Mouse (Mus musculus): ENCODE measurements at regions not wholly inside any gene's neighbourhood (a gene's known extent, or its start where the extent isn't known, plus 50 kb on each side); places are given as distances from the start of the nearest gene placed in this dataset.

DNA sequence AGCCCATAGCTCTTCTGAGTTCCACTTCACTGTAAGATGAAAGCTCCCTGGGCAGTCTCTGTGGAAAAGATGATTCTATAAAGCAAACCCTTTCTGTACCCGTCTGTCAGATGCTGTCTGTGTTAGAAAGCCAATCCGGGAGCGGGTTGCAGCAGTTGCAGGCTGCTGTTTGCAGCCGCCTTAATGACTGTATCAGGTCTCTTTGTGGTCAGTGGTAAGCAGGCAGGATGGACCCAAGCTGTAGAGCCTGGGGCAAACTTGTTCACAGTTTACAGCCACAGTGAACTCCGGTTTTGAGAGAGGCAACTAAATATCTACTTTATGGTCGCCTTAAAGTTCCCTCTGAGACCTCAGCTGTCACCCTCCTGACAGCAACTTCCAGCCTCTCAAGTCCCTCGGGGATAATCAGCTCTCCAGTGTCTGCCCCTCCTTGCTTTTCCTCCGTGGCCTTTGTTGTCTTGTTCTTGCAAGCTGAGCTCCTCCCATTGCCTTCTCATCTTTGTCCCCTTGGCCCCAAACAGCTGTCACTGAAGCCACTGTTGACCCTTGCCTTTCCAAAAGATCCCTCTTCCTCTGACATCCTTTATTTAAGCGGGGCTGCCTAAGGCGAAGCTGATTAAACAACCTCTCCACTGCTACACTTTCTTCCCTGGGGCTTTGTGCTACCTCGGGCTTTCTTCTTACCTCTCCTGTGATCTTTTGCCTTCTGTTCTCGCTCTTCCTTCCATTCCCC, 565.1 kb downstream of the Bnc2 start:
- DNase-seq = no peak

DNA sequence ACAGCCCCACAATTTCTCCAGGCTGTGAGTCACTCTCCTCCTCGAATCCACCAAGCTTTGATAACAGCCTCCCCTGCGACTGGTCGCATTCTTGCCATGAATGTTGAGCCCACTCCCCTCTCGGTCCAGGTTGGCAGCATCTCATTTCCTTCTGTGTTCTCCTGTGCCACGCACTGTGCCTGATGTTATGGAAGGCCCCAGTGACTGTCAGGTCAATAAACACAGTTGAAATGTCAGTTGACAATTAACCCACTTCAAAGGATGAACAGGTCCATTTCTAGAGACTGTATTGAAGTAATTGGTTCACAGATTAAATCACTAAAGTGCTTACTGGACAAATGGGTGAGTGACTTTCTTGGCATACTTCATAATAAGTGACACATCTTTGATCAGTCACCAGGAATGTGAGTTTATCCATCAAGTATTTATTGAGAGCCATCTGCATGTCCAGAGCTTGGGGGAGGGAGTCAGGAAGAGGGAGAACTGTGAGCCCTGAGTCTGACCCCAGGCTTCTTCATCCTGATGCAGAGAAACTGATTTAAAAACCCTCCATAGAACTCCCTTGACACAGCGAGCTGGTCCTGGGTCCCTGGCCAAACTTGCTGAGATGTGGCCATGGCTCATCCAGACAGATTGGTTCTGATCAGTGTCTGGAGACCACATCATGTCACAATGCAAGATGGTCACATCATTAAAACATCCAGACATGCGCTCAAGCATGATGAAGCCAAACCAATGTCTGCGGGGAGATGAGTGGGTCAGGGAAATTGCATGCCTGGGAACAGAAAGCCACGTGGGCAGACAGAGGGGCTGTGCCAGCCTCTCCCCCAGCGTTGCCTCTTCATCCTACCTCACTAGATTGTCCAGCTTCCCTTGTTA, 560.7 kb downstream of the Bnc2 start:
- DNase-seq = no peak

DNA sequence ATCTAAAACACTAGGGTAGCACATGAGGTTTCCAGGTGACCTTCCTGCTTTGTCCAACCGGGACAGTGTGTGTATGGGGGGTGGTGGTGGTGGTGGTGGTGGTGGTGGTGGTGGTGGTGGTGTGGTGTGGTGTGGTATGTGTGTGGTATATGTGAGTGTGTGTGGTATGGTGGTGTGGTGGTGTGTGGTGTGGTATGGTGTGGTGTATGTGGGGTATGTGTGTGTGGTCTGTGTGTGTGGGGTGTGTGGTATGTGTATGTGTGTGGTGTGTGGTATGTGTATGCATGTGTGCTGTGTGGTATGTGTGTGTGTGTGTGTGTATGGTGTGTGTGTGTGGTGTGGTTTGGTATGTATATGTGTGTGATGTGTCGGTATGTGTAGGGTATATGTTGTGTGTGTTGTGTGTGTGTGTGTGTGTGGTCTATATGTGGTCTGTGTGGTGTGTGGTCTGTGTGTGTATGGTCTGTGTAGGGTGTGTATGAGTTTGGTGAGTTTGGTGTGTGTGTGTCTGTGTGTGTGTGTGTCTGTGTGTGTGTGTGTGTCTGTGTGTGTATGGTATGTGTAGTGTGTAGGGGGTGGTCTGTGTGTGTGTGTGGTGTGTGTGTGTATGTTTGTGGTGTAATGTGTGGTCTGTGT, 556.7 kb downstream of the Bnc2 start:
- DNase-seq = no peak

DNA sequence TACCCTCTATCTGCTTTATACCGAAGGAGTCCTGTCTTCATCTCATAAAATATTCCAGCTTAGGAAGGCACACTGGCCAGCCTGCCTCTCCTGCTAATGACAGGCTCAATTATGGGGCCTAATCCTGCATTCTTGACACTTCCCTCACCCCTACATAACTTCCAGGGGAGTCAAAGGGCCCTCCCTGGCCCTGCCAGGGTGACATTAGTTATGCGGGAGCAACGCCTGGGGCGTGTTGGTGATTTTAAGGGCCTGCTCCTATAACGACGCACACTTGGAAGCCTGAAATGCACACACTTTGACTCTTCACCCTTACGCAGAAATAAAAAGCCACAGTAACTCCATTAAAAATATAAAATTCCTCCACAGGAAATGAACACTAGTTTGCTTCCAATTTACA, 555.5 kb downstream of the Bnc2 start:
- DNase-seq = no peak

DNA sequence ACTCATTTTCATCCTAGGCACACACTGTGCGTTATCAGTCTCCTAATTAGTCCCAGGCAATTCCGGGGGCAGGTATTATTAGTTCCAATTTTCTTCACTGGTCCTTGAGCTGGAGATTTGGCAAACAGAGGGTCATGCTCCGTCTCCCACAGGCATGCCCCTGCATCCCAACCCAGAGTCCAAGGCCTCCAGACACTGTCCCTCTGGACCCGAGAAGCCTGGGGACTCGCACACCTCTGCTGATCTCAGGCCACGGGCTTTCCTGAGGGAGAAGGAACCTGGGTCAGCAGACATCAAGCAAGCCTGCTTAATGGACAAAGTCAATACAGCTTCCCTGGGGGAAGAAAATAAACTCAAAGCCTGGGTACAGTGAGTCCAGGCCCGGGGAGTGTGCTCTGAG, 554.7 kb downstream of the Bnc2 start:
- DNase-seq = no peak

DNA sequence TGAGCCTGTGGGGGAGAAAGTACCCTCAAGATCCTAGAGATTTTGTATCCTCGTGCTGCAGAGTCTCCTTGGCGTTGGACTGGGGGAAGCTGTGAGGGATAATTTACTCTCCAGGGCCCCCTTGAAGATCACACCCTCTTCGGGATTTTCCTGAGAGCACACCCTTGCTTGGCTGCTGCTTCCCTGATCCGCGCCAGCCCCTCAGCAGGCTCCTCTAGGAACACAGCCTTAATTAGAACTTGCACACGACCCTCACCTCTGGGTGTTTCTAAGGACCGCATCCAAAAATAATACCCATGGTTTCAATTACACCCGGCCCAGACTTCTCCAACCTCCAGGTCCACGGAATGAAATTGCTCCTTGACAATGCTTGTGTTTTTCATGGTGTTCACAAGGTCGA, 553.6 kb downstream of the Bnc2 start:
- no peak for DNase-seq

GRCm38 (mm10) chr4:84126400-84126799, 548.7 kb downstream of the Bnc2 start:
- no peak for DNase-seq

DNA sequence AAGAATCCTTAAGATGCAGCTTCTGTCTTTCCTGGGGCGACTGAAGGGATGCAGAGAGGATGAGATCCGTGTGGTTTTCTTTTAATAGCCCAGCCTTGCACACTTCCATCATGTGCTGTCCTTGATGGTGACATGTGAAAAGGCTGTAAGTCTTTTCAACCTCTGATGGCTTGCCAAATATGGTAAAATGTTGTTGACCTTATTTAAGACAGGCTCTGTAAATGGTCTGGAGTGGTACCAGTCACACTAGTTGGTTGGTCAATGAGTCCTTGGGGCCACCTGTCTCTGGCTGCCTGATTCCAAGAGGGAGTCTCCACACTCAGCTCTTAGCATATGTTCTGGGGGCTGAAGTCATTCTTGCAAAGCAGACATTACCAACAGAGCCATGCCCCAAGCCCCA, 547.7 kb downstream of the Bnc2 start:
- no peak for DNase-seq

GRCm38 (mm10) chr4:84130840-84131547, 544.1 kb downstream of the Bnc2 start:
- DNase-seq = peak; percentile 42

- no peak for DNase-seq
These were observed 539.3 kb downstream of the Bnc2 start for GRCm38 (mm10) chr4:84135740-84136139.

GRCm38 (mm10) chr4:84137171-84137919, 537.7 kb downstream of the Bnc2 start:
- DNase-seq = no peak

DNA sequence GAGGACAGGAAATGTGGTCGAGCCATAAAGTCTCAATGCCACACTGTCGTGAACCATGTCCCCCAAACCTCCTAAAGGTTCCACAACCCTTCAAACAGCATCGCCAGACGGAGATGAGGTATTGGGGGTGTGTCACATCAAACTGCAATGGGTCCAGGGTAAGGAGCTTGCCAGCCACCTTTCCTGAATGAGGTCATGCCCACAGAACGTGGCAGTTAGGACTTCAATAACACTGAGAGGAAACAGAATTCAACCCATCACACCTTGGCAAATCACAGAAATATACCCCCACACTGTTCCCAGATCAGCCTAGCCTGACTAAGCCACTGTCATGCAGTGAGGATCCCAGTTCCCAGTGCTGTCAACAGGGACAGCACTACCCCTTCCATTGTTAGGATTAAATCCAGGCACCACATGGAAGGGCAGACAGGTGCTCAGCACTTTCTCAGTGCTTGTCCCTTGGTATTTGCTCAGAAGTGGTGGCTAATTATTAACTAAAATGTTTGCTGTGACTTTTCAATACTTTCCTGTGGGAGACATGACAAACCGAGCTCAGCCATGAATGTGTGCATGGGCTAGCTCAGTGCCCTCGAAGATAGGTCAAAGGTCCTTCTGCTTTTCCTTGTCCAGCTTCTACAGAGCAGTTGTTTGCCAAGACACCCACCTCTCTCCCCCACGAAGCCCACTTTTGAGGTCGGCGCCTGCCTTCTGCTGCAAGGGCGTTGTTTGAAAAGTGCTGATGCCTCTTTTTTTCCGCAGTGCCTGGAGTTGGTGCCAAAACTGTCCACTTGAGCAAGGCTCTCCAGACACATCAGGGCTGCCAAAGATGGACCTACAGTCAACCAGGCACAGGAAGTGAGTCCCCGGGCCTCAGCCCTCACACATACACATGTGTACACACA, 525.7 kb downstream of the Bnc2 start:
- DNase-seq = no peak

DNA sequence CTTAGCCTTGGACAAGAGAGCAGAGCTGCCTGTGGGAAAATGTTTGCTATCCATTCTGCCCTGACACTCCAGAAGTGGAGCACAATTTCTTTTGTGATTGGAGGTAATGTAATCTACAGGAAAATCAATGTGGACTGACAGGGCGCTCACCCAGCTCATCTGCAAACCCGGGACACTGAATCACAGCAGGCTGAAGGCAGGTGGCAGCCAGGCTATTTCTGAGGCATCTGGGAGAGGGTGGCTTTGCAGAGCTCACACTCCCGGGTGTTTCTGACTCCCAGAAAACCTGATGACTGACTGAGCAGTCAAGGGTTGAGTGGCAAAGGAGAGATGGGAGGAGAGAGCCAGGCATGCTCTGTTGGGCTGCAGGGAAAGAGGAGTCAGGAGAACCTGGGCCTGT, 524.4 kb downstream of the Bnc2 start:
- no peak for DNase-seq

GRCm38 (mm10) chr4:84151247-84151646, 523.8 kb downstream of the Bnc2 start:
- DNase-seq = no peak

GRCm38 (mm10) chr4:84151971-84152450, 523.1 kb downstream of the Bnc2 start:
- DNase-seq = no peak

DNA sequence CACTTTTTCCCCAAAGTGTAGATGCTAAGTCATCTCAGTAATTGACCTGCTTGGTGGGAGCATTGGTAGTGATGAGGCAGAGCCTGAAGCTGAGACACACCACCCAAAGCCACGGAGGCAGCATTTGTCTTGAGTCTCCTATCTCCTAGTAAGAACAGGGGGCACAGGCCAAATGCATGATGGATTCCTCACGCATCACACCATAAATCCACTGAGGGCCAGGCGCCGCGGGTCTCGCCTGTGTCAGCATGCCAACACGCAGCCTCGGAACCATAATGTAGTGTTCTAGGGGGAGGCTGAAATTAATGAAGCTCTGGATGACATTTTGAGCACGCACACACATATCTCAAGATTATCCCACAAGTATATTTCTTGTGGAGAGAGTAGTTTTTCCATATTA, 521.5 kb downstream of the Bnc2 start:
- DNase-seq = no peak

- DNase-seq = no peak
These were observed 517.0 kb downstream of the Bnc2 start for GRCm38 (mm10) chr4:84157911-84158647.

DNA sequence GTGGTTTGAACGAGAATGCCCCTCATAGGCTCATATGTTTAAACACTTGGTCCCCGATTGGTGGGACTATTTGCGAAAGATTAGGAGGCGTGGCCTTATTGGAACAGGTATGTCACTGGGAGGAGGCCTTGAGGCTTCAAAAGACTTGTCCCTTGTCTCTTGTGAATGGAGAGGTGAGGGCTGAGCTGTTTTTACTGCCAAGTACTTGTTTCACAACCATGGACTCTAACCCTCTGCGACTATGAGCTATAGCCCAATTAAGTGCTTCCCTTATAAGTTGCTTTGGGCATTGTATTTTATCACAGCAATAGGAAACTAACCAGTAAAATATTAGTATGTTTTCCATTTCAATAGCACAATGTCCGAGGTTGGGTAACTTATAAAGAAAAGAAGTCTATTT, 511.7 kb downstream of the Bnc2 start:
- DNase-seq = no peak

DNA sequence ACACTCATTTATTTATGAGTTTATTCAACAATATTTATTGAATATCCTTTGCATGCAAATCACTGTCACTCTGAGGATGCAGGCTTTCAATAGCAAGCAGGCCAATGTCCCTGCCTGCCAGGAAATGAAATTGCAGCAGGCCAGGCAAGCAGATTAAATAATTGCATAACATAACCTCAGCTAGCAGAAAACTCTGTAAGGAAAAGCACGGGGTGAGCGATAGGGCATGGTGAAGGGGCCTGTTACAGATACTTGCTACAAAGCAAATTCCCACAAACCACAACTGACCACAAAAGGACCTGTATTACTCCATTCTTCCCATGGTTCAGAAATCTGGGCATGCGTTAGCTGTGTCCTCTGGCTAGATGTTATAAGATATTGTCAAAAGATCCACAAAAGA, 509.8 kb downstream of the Bnc2 start:
- no peak for DNase-seq

GRCm38 (mm10) chr4:84172841-84173240, 502.2 kb downstream of the Bnc2 start:
- no peak for DNase-seq
